Mouse (Mus musculus) embryonic fibroblast, embryonic 13.5 days (primary cell): ENCODE measurements at regions not wholly inside any gene's neighbourhood (a gene's known extent, or its start where the extent isn't known, plus 50 kb on each side); places are given as distances from the start of the nearest gene placed in this dataset.

Source experiments
- CTCF ChIP-seq: IDR thresholded peaks from 2 replicates; pipeline ENCODE4 v1.5.1; 2011; ENCODE audit warnings: mild to moderate bottlenecking, control low read depth, low read length, moderate library complexity, borderline replicate concordance; ENCODE audit not compliant: insufficient read depth
- POLR2A ChIP-seq: IDR thresholded peaks from 2 replicates; pipeline ENCODE4 v1.6.1; 2011; ENCODE audit warnings: low read depth, mild to moderate bottlenecking, control low read depth, low read length, moderate library complexity

- no peak for TF ChIP-seq POLR2A
- TF ChIP-seq CTCF, result no peak
Observed at GRCm38 (mm10) chr12:59497434-59497833, 277.9 kb upstream of the Fbxo33 start.
